Mouse (Mus musculus) erythroblast, embryonic 14.5 days (primary cell): ENCODE data around the gene Hs3st5. TPM values are rescaled to one million over a fixed set of nuclear protein-coding genes. Genes with fewer than 3 reads are reported as not detected.

Source experiments
- H3K27me3 ChIP-seq: 2 replicates; pipeline ENCODE4 v1.6.1; 2012; ENCODE audit warnings: inconsistent platforms; ENCODE audit not compliant: control insufficient read depth
- H3K36me3 ChIP-seq: 2 replicates; pipeline ENCODE4 v1.6.1; 2012; ENCODE audit warnings: mild to moderate bottlenecking, inconsistent platforms; ENCODE audit not compliant: control insufficient read depth
- H3K4me1 ChIP-seq: 2 replicates; pipeline ENCODE4 v1.6.1; 2012; ENCODE audit warnings: inconsistent platforms; ENCODE audit not compliant: control insufficient read depth
- H3K4me3 ChIP-seq: replicated peaks from 2 replicates; pipeline ENCODE3; 2012; ENCODE audit warnings: moderate library complexity, mild to moderate bottlenecking, inconsistent platforms
- H3K9me3 ChIP-seq: 2 replicates; pipeline ENCODE4 v1.6.1; 2012; ENCODE audit warnings: low read length, inconsistent platforms, mixed read lengths; ENCODE audit not compliant: control insufficient read depth
- GATA1 ChIP-seq: IDR thresholded peaks from 2 replicates; pipeline ENCODE4 v1.6.1; 2012; ENCODE audit warnings: low read length, inconsistent platforms, mixed read lengths
- TAL1 ChIP-seq: IDR thresholded peaks from 3 replicates; pipeline ENCODE4 v1.6.1; 2012; ENCODE audit warnings: low read length, inconsistent platforms, mixed read lengths
- polyA plus RNA-seq: library from polyadenylated mRNA; stranded (reverse); fragments of >175 nt; gene quantifications from 2 replicates; pipeline ENCODE4 v1.2.3, GENCODE M21; 2012

The Hs3st5 gene
- polyA plus RNA-seq, 1 experiment = 0.02 TPM

- no peaks in the 10 kb centered on the region for H3K4me1 ChIP-seq
- no peak overlapping the region for H3K4me3 ChIP-seq
- no peaks in the 10 kb centered on the region for H3K27me3 ChIP-seq
- H3K9me3 ChIP-seq = no peaks in the 10 kb centered on the region; the same call in 1 of the 2 replicates
- H3K36me3 ChIP-seq = no peaks in the 10 kb centered on the region
- no peak for TF ChIP-seq TAL1
- no peak for TF ChIP-seq GATA1
Observed at GRCm38 (mm10) chr10:36805788-36806187, 299.2 kb downstream of the Hs3st5 start.

- Histone ChIP-seq H3K4me1 (no peaks in the 10 kb centered on the region), H3K9me3 (no peaks in the 10 kb centered on the region; the same call in 1 of the 2 replicates), H3K4me3 (no peak overlapping the region), H3K27me3 (no peaks in the 10 kb centered on the region), H3K36me3 (no peaks in the 10 kb centered on the region)
- no peak for TF ChIP-seq GATA1
- no peak for TF ChIP-seq TAL1
Observed at GRCm38 (mm10) chr10:36807007-36807406, 300.4 kb downstream of the Hs3st5 start.

GRCm38 (mm10) chr10:36818867-36819266 lies 312.3 kb downstream of the Hs3st5 start:
- Histone ChIP-seq H3K4me1 (no peaks in the 10 kb centered on the region), H3K36me3 (no peaks in the 10 kb centered on the region), H3K9me3 (peaks cover 3% of the 10 kb centered on the region; the same call in 1 of the 2 replicates), H3K4me3 (no peak overlapping the region), H3K27me3 (no peaks in the 10 kb centered on the region)
- TF ChIP-seq TAL1 = no peak
- TF ChIP-seq GATA1 = no peak

- TF ChIP-seq TAL1 (no peak), GATA1 (no peak)
- no peaks in the 10 kb centered on the region for H3K36me3 ChIP-seq
- no peaks in the 10 kb centered on the region for H3K27me3 ChIP-seq
- H3K4me1 ChIP-seq = no peaks in the 10 kb centered on the region
- H3K9me3 ChIP-seq = no peaks in the 10 kb centered on the region
- no peak overlapping the region for H3K4me3 ChIP-seq
Observed at GRCm38 (mm10) chr10:36829079-36829478, 322.5 kb downstream of the Hs3st5 start.

GRCm38 (mm10) chr10:36832204-36832603 lies 325.6 kb downstream of the Hs3st5 start:
- TF ChIP-seq GATA1 = no peak
- no peak for TF ChIP-seq TAL1
- no peak overlapping the region for H3K4me3 ChIP-seq
- H3K27me3 ChIP-seq = no peaks in the 10 kb centered on the region
- no peaks in the 10 kb centered on the region for H3K9me3 ChIP-seq
- H3K36me3 ChIP-seq = no peaks in the 10 kb centered on the region
- no peaks in the 10 kb centered on the region for H3K4me1 ChIP-seq

GRCm38 (mm10) chr10:36834224-36834623 lies 327.6 kb downstream of the Hs3st5 start:
- Histone ChIP-seq H3K9me3 (no peaks in the 10 kb centered on the region), H3K4me3 (no peak overlapping the region), H3K4me1 (no peaks in the 10 kb centered on the region), H3K36me3 (no peaks in the 10 kb centered on the region), H3K27me3 (no peaks in the 10 kb centered on the region)
- no peak for TF ChIP-seq GATA1
- no peak for TF ChIP-seq TAL1

GRCm38 (mm10) chr10:36835836-36836516 lies 329.4 kb downstream of the Hs3st5 start:
- Histone ChIP-seq H3K36me3 (no peaks in the 10 kb centered on the region), H3K4me3 (no peak overlapping the region), H3K4me1 (no peaks in the 10 kb centered on the region), H3K27me3 (no peaks in the 10 kb centered on the region), H3K9me3 (no peaks in the 10 kb centered on the region)
- TF ChIP-seq TAL1 (no peak), GATA1 (no peak)

- TF ChIP-seq TAL1 (no peak), GATA1 (no peak)
Observed at GRCm38 (mm10) chr10:36850231-36850630, 343.6 kb downstream of the Hs3st5 start.

GRCm38 (mm10) chr10:36862127-36862895 lies 355.7 kb downstream of the Hs3st5 start:
- no peak for TF ChIP-seq GATA1
- TF ChIP-seq TAL1 = no peak
- H3K4me3 ChIP-seq = no peak overlapping the region
- no peaks in the 10 kb centered on the region for H3K27me3 ChIP-seq
- peaks cover 2% of the 10 kb centered on the region; the same call in 1 of the 2 replicates for H3K9me3 ChIP-seq
- no peaks in the 10 kb centered on the region for H3K4me1 ChIP-seq
- H3K36me3 ChIP-seq = no peaks in the 10 kb centered on the region

More at GRCm38 (mm10) chr10:36850231-36850630, 343.6 kb downstream of the Hs3st5 start:
- Histone ChIP-seq H3K4me1 (no peaks in the 10 kb centered on the region), H3K4me3 (no peak overlapping the region), H3K27me3 (no peaks in the 10 kb centered on the region), H3K9me3 (no peaks in the 10 kb centered on the region), H3K36me3 (no peaks in the 10 kb centered on the region)
